8 mouse cellular contexts compared by ENCODE assay signal in genomic region chr11:21996325-21996647, GRCm38 (mm10). TPM values are rescaled to one million over a fixed set of nuclear protein-coding genes. Genes with fewer than 3 reads are reported as not detected.
A peak's percentile ranks its signal among the peaks of the same experiment; 100 is the strongest.
DNase-seq lines count a peak whose midpoint lies in the region; ATAC-seq and TF ChIP-seq lines count a peak whose summit lies in the region.

No protein-coding gene starts in this region.

- no peak for TF ChIP-seq POLR2A in brain, embryonic 14.5 days (IDR thresholded peaks at IDR 0.05; ENCODE audit: borderline replicate concordance, extremely low read depth, insufficient read depth, insufficient read length, poor library complexity, severe bottlenecking)

- ATAC-seq in forebrain, postnatal 0 days: no peak
- ATAC-seq in liver, postnatal 0 days: no peak

- no peak for TF ChIP-seq EP300 in liver, postnatal 0 days (IDR thresholded peaks at IDR 0.05; ENCODE audit: low read depth)

- H3K4me1 ChIP-seq in forebrain, postnatal 0 days (ENCODE audit: insufficient read depth): no peaks in the 10 kb centered on the region
- H3K4me1 ChIP-seq in liver, postnatal 0 days (ENCODE audit: insufficient read depth): peaks cover 7% of the 10 kb centered on the region

- H3K36me3 ChIP-seq in forebrain, postnatal 0 days (ENCODE audit: insufficient read depth): no peaks in the 10 kb centered on the region
- no peaks in the 10 kb centered on the region for H3K36me3 ChIP-seq in liver, postnatal 0 days (replicated peaks; ENCODE audit: insufficient read depth, low read length)

- peak overlapping the region; percentile 50 for H3K9ac ChIP-seq in forebrain, postnatal 0 days
- H3K9ac ChIP-seq in liver, postnatal 0 days (replicated peaks): no peak overlapping the region

- 16% methylated on average over 13 of the region's 13 CpGs for WGBS in forebrain, postnatal 0 days
- 3% methylated on average over 12 of the region's 13 CpGs for WGBS in liver, postnatal 0 days (ENCODE audit: insufficient replicate concordance)

- H3K27ac ChIP-seq in forebrain, postnatal 0 days (ENCODE audit: low read depth, low read length): peak overlapping the region; percentile 15; the same call in 1 of the 2 replicates
- H3K27ac ChIP-seq in liver, postnatal 0 days (ENCODE audit: low read depth): no peak overlapping the region

- H3K4me2 ChIP-seq in forebrain, postnatal 0 days (ENCODE audit: low read depth): peak overlapping the region; percentile 65
- 0 out of 2 replicates have a peak overlapping the region, but pooled peaks have one; percentile 40 for H3K4me2 ChIP-seq in liver, postnatal 0 days (ENCODE audit: low read depth, low read length)

- no peaks in the 10 kb centered on the region for H3K9me3 ChIP-seq in forebrain, postnatal 0 days (ENCODE audit: low read length)
- H3K9me3 ChIP-seq in liver, postnatal 0 days (ENCODE audit: low read length): no peaks in the 10 kb centered on the region

- no peak for TF ChIP-seq CTCF in brain, embryonic 14.5 days (IDR thresholded peaks at IDR 0.05; ENCODE audit: borderline replicate concordance, extremely low read depth, insufficient read depth, insufficient read length)
- TF ChIP-seq CTCF in forebrain, postnatal 0 days (IDR thresholded peaks at IDR 0.05; ENCODE audit: low read depth): no peak
- no peak for TF ChIP-seq CTCF in liver, postnatal 0 days (IDR thresholded peaks at IDR 0.05; ENCODE audit: low read depth)

- DNase-seq in kidney, adult 9 months: peak; percentile 4
- no peak for DNase-seq in kidney, postnatal 14 days
- DNase-seq in brain, embryonic 14.5 days (ENCODE audit: low read depth): peak; percentile 59
- DNase-seq in forebrain, postnatal 0 days: no peak
- DNase-seq in liver, postnatal 0 days: no peak
- no peak for DNase-seq in urinary bladder, postnatal 25 days (ENCODE audit: low spot score)
- DNase-seq in thymus, postnatal 10 days (ENCODE audit: low spot score in 2 of 2): no peak
- DNase-seq in ovary, adult 18-20 months (ENCODE audit: low spot score): no peak

- H3K4me3 ChIP-seq in forebrain, postnatal 0 days (ENCODE audit: low read depth, low read length): peak overlapping the region; percentile 31
- H3K4me3 ChIP-seq in liver, postnatal 0 days (ENCODE audit: low read depth, low read length): 0 out of 2 replicates have a peak overlapping the region, but pooled peaks have one; percentile 7

- peaks cover 9% of the 10 kb centered on the region for H3K27me3 ChIP-seq in forebrain, postnatal 0 days (ENCODE audit: insufficient read depth, low read length)
- H3K27me3 ChIP-seq in liver, postnatal 0 days (ENCODE audit: insufficient read depth, low read length): peaks cover 96% of the 10 kb centered on the region

RNA-seq across cellular contexts. Expression of gene Otx1, which starts 6.4 kb away (rescaled TPM):
- polyA plus RNA-seq in brain, embryonic 14.5 days (2012; rRNA removed): 18.5 and 18.8 TPM in 2 replicates
- 2.3 and 3.9 TPM in 2 replicates for total RNA-seq in forebrain, postnatal 0 days (2014; rRNA removed)
- 5.7 and 5.9 TPM in 2 replicates for polyA plus RNA-seq in forebrain, postnatal 0 days (2015; fragmentation: Nextera tagmentation; extraction: Ambion mirVana)
- polyA plus RNA-seq in liver, postnatal 0 days (2015; fragmentation: Nextera tagmentation; extraction: Ambion mirVana): not detected in 2 replicates

Comparison
In these comparisons a context has a peak if more than half of its experiments do, and no peak if none do; other contexts are left out.
1. DNase-seq: peak in kidney, adult 9 months (single experiment) and brain, embryonic 14.5 days (single experiment); none in kidney, postnatal 14 days (single experiment), forebrain, postnatal 0 days (single experiment), liver, postnatal 0 days (single experiment), urinary bladder, postnatal 25 days (single experiment), thymus, postnatal 10 days (0 of 2) and ovary, adult 18-20 months (single experiment).